Mouse (Mus musculus): ENCODE results near the gene Prss40.
A peak's percentile ranks its signal among the peaks of the same experiment; 100 is the strongest.

The Prss40 gene

GRCm38 (mm10) chr1:34560843-34561242 is at the start of gene Prss40:
Gene Prss40, minus strand, starts transcription at chr1:34560943.
- no peak for DNase-seq (ENCODE audit: low read depth, low spot score)

GRCm38 (mm10) chr1:34602363-34602762 is 41.6 kb upstream of the Prss40 start:
- peak; percentile 41 for DNase-seq (ENCODE audit: low read depth, low spot score)

- DNase-seq (ENCODE audit: low read depth, low spot score): no peak
These were observed 40.7 kb upstream of the Prss40 start for GRCm38 (mm10) chr1:34601323-34602047.

- no peak for DNase-seq (ENCODE audit: low read depth, low spot score)
These were observed 39.3 kb upstream of the Prss40 start for GRCm38 (mm10) chr1:34600000-34600399.

GRCm38 (mm10) chr1:34587298-34588096 is 26.8 kb upstream of the Prss40 start:
- no peak for DNase-seq (ENCODE audit: low read depth, low spot score)

- DNase-seq (ENCODE audit: low read depth, low spot score): no peak
These were observed 24.0 kb upstream of the Prss40 start for GRCm38 (mm10) chr1:34584736-34585135.

- DNase-seq (ENCODE audit: low read depth, low spot score): peak; percentile 20
These were observed 23.1 kb upstream of the Prss40 start for GRCm38 (mm10) chr1:34583821-34584263.

GRCm38 (mm10) chr1:34582218-34582617 is 21.5 kb upstream of the Prss40 start:
- DNase-seq (ENCODE audit: low read depth, low spot score): no peak

- DNase-seq (ENCODE audit: low read depth, low spot score): no peak
These were observed 19.1 kb upstream of the Prss40 start for GRCm38 (mm10) chr1:34579782-34580356.

- DNase-seq (ENCODE audit: low read depth, low spot score): no peak
These were observed 18.4 kb upstream of the Prss40 start, which contains the start of gene Amer3 for GRCm38 (mm10) chr1:34578851-34579781. Gene Amer3, plus strand, starts transcription at chr1:34579657.

GRCm38 (mm10) chr1:34573221-34573620 is 12.5 kb upstream of the Prss40 start:
- DNase-seq (ENCODE audit: low read depth, low spot score): no peak

- no peak for DNase-seq (ENCODE audit: low read depth, low spot score)
These were observed 10.7 kb upstream of the Prss40 start for GRCm38 (mm10) chr1:34571431-34571830.

- DNase-seq (ENCODE audit: low read depth, low spot score): no peak
These were observed 9.1 kb upstream of the Prss40 start for GRCm38 (mm10) chr1:34569876-34570275.

- no peak for DNase-seq (ENCODE audit: low read depth, low spot score)
These were observed 7.4 kb upstream of the Prss40 start for GRCm38 (mm10) chr1:34568120-34568519.

GRCm38 (mm10) chr1:34564383-34565045 is 3.8 kb upstream of the Prss40 start:
- no peak for DNase-seq (ENCODE audit: low read depth, low spot score)

GRCm38 (mm10) chr1:34554275-34554674 is 6.5 kb downstream of the Prss40 start:
- no peak for DNase-seq (ENCODE audit: low read depth, low spot score)

- no peak for DNase-seq (ENCODE audit: low read depth, low spot score)
These were observed 7.1 kb downstream of the Prss40 start for GRCm38 (mm10) chr1:34553690-34554089.

GRCm38 (mm10) chr1:34547074-34547473 is 13.7 kb downstream of the Prss40 start:
- no peak for DNase-seq (ENCODE audit: low read depth, low spot score)

- no peak for DNase-seq (ENCODE audit: low read depth, low spot score)
These were observed 23.8 kb downstream of the Prss40 start for GRCm38 (mm10) chr1:34536767-34537485.

GRCm38 (mm10) chr1:34536291-34536766 is 24.4 kb downstream of the Prss40 start:
- no peak for DNase-seq (ENCODE audit: low read depth, low spot score)

Data from retina, adult 2 months (tissue).